Mouse (Mus musculus) frontal cortex, postnatal 36 days (tissue): ENCODE measurements around the gene Rpusd4.

Source experiments
- DNase-seq, 2 experiments: peaks; one replicate each; pipeline ENCODE4 v3.0.0; 2022; ENCODE audit warnings: low spot score in 2 of 2

Gene Rpusd4

GRCm38 (mm10) chr9:35286351-35286750 lies 18.7 kb downstream of the Rpusd4 start:
- no peak for DNase-seq

GRCm38 (mm10) chr9:35289992-35290391 lies 22.3 kb downstream of the Rpusd4 start:
- DNase-seq: no peak

DNA sequence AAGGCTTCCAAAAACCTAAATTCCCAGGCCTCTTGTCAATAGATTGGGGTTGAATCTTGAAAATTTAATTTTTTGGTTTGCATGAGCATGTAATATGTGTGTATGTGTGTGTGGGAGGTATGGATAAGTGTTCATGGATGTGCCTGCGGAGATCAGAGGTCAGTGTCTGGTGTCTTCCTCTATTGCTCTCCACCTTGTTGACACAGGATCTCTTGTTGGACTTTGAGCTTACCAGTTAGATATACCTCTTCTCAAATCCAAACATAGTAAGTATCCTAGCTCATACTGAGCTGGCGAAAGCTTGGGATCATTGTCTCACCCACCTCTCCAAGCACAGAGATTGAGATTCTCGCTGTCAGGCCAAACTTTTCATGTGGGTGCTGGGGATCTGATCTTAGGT lies 22.8 kb downstream of the Rpusd4 start:
- DNase-seq: no peak

DNA sequence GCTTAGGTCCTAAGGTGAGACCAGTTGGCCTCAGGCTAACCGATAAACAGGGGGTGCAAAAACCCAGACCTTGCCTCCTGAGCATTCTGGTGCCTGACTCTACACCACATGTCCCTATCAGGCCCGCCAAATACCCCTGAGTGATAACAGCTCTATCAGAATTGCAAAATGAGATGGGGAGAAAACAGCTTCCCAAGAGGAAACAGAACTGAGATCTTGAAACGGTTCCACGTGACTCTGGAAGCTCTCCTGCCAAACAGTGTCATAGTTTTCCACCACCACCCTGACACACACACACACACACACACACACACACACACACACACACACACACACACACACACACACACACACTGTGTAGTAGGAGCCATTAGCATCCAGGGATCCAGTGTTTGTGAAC lies 23.3 kb downstream of the Rpusd4 start:
- no peak for DNase-seq

DNA sequence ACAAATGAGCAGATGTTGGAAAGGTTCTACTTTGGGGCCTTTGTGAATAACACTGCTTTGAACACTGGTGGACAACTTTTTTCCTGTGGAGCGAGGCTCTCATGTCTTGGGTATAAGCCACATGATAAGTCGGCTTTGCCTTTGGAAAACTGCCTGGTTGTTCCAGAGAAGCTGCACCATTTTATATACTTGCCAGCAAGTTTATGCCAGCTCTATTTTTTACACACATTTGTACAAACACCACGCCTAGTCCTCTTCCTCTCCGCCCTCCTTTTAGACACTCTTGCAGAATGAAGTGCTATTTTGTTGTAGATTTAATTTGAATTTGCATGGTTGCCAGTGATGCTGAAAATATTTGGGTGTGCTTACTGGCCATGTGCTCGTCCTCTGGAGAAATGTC lies 25.8 kb downstream of the Rpusd4 start:
- peak in 1 of 2 experiments; percentile 34 for DNase-seq

- no peak for DNase-seq
These were observed 30.1 kb downstream of the Rpusd4 start for GRCm38 (mm10) chr9:35297791-35298190.

DNA sequence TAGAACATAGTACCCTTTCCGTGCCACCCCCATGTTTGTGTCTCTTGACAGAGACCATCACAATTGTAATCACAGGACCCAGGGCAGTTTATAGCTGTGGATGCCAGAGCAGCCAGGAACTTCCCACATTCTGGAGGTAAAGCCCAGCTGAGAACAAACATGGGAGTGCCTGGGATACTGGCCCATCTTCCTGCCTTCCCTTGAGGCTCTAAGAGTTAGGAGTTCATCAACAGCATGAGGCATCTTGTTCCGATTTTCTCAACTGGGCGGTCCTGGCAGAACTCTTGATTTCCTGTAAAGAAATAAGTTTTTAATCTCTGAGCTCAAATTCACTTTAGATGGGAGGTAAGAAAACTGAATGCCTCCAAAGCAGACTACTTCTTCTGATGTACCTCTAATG lies 34.5 kb downstream of the Rpusd4 start:
- DNase-seq: no peak

- DNase-seq: no peak
These were observed 39.8 kb downstream of the Rpusd4 start for GRCm38 (mm10) chr9:35307461-35307860.

DNA sequence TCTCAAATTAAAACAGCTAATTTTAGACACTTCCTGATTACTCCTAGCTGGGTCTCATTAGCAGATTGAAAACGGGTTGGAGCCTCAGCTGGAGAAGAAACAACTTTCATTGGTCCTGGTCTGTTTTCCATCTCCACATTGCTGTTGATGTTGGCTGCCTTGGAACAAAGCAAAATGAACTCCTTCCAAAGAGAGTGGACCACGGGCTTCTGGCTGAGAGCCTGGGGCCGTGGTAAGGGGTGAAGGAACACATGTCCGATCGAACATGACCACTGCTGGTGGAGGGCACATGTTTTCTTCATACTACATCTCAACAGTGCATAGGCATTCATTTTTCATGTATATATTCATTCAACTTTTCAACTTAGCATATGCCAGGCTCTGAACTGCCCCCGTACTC lies 42.7 kb downstream of the Rpusd4 start:
- no peak for DNase-seq

- no peak for DNase-seq
These were observed 44.9 kb downstream of the Rpusd4 start for GRCm38 (mm10) chr9:35312516-35312915.

- DNase-seq: no peak
These were observed 45.9 kb downstream of the Rpusd4 start for GRCm38 (mm10) chr9:35313601-35314000.

DNA sequence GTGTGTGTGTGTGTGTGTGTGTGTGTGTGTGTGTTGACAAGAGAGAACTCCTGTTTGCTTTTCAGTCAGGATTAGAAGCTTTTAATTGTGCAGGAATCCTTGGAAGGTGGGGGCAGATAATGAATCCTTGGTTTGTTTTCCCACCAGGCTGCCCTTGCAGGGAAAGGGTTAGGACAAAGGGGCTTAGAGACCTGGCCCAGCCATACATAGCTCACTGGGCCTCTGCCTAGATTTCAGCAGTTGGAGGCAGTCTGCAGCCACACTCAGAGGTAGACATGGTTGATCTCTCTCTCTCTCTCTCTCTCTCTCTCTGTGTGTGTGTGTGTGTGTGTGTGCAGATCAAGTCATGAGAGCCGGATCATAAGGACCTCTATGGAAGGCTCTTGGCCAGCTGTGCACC lies 46.6 kb downstream of the Rpusd4 start:
- DNase-seq: no peak

- no peak for DNase-seq
These were observed 49.1 kb downstream of the Rpusd4 start for GRCm38 (mm10) chr9:35316771-35317211.

DNA sequence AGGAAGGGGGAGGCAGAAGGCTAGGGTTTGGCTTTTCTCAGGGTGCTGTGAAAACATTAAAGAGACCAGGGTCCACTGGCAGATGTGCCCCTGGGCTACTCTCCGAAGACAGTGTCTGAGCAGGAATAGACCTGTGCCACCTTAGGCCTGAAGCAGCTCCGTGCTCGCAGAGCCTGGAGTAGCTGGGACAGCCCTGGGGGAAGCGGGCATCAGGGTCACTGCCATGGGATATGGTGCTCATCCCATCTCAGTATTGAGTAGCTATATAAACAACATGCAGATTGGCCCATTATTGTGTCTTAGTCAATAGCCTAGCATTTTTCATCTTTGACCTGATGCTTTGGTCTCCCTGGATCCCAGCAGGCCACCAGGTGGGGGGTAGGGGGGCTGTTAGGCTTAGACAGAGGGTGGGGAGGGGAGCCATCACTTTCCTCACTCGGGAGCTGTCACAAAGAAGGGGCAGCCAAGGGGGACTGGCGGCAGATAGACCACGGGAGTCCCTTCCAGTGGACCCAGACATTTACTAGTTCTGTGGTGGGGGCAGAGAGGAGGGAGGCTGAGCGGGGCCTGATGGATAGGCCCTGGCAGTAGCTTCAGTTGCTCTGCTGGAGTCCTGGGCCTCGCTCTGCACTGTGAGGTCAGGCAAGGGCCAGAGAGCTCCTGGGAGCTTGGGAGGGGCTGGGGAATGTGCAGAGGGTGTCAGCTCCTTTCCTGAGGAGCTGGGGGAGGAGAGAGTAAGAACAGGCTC lies 49.7 kb downstream of the Rpusd4 start:
- DNase-seq: no peak

DNA sequence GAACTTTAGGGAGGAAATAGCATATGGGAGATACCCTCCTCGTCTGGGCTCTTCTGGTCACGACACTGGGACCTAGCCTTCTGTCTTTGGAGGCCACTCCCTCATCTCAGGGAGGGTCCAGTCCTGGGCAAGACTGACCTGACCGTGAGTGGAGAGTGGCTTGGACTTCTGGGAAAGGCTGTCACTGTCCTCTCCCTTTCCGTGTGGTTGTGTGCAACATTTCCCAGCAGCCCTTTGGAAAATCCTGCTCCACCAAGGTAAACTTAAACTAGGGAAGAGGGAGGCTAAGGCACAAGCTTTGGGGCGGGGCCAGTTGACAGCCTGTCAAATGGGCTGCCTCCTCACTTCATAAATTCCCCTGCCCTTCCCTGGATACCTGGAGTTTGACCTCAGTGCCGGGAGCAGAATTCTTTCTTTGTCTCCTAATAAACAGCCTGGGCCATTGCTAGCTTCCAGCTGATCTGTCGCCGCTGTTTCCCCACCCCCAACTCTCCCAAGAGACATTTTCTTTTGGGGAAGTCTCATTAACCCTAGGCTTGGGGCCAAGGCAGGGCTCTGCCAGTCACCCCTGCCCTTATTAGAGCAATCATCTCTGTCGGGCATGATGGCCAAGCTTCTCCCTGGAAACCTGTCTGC lies 51.0 kb downstream of the Rpusd4 start:
- DNase-seq: no peak

DNA sequence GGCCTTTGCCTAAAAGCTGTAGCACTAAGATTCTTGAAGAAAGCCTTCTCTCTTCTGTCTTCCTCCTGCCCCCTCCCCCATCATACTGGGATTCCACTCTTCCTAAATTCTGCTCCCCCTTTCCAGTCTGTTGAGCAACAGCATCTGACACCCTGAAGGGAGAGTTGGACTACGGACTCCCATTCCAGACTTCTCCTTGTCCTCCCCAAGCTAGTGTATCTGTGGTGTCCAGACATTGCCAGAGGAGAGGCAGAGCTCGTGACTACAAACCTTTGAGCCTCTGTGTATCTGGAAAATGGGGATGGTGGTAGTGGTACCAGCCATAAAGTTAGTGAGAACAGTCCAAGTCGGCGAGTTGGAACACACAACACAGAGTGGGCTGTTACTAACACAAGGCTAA lies 52.6 kb downstream of the Rpusd4 start:
- no peak for DNase-seq

GRCm38 (mm10) chr9:35323974-35324373 lies 56.3 kb downstream of the Rpusd4 start:
- no peak for DNase-seq

GRCm38 (mm10) chr9:35324571-35324970 lies 56.9 kb downstream of the Rpusd4 start:
- DNase-seq: no peak

DNA sequence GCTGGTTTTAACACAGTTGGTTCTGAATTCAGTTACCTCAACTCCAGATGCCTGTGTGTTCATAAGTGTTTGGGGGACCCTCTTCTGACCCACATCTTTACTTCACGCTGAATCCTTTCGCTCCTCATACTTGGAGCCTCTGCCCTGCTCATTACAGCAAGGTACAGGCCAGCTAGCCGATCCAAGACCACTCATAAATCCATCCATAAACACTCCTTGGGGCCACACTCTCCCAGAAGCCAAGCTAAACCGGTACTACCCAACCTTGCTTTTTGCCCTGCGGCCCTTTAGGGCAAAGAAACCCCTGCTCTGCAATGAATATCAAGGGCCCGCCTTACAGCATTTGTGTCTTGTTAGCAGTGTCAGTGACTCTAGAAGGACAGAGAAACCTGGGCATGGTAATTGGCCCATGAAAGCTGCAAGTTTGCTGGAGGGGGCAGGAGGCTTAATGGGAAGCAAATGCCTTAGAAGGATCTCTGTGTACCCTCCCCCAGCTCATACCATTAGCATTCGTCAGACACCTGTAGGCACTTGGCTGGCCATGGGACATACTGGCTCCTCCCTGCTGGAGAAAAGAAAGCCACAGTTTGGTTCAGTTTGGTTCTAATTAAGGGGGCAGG lies 59.1 kb downstream of the Rpusd4 start:
- no peak for DNase-seq
